Mouse (Mus musculus) heart, postnatal 0 days (tissue): Measurements from ENCODE around the gene Esp3.

Experiments
- CTCF ChIP-seq: IDR thresholded peaks from 2 replicates; pipeline ENCODE4 v1.5.1; 2016; ENCODE audit warnings: antibody characterized with exemption, control low read depth, low read depth
- EP300 ChIP-seq: IDR thresholded peaks from 2 replicates; pipeline ENCODE4 v1.6.1; 2016; ENCODE audit warnings: antibody characterized with exemption, low read depth

GRCm38 (mm10) chr17:40598294-40598693 is 33.6 kb upstream of the Esp3 start, which contains the start of gene Esp4:
- TF ChIP-seq EP300 (no peak), CTCF (no peak)
